Mouse (Mus musculus): ENCODE data around the gene Lrp2. TPM values are rescaled to one million over a fixed set of nuclear protein-coding genes. Genes with fewer than 3 reads are reported as not detected.

Lrp2 gene
- total RNA-seq (2012; rRNA removed) = not detected in 2 replicates
- polyA plus RNA-seq (2012; ENCODE audit: insufficient read depth in 1 of 2, insufficient read length in 2 of 2, low read depth in 1 of 2, low replicate concordance in 2 of 2, missing spikeins in 1 of 2) = under 1 TPM in 1 of 2 experiments, not detected in 1; 0.01 TPM

- Histone ChIP-seq H3K27ac (ENCODE audit: control insufficient read depth, low read depth, low read length) (no peak within 1 kb of the TSS), H3K4me1 (ENCODE audit: control insufficient read depth in 1 of 2, insufficient read depth in 2 of 2, low read length in 2 of 2) (no peaks in the 10 kb centered on the region), H3K4me3 (ENCODE audit: control insufficient read depth in 1 of 2, insufficient read depth in 1 of 2, low read depth in 2 of 2, low read length in 2 of 2) (no peak within 1 kb of the TSS), H3K79me2 (ENCODE audit: control insufficient read depth, insufficient read depth, low read length, poor library complexity) (no peaks in the 10 kb centered on the region), H3K36me3 (ENCODE audit: control insufficient read depth in 1 of 2, insufficient read depth in 2 of 2, low read length in 2 of 2) (no peaks in the 10 kb centered on the region), H3K9me3 (replicated peaks; ENCODE audit: insufficient read depth, low read length) (no peaks in the 10 kb centered on the region), H3K9ac (ENCODE audit: control insufficient read depth, low read depth, low read length, poor library complexity, severe bottlenecking) (no peak within 1 kb of the TSS), H3K27me3 (ENCODE audit: control insufficient read depth in 1 of 2, insufficient read depth in 2 of 2, low read length in 2 of 2) (no peaks in the 10 kb centered on the region)
- TF ChIP-seq MYB (IDR thresholded peaks at IDR 0.05; ENCODE audit: low read depth, low read length) (no peak), CHD2 (IDR thresholded peaks at IDR 0.05; ENCODE audit: low read length) (no peak), NELFE (IDR thresholded peaks at IDR 0.05; ENCODE audit: low read depth, low read length) (no peak), MAZ (IDR thresholded peaks at IDR 0.05; ENCODE audit: low read depth, low read length) (no peak), MYC (IDR thresholded peaks at IDR 0.05; ENCODE audit: low read depth, low read length) (no peak), SIN3A (IDR thresholded peaks at IDR 0.05; ENCODE audit: low read length) (no peak), GATA1 (IDR thresholded peaks at IDR 0.05; ENCODE audit: low read depth, low read length) (no peak), ZMIZ1 (IDR thresholded peaks at IDR 0.05; ENCODE audit: low read depth, low read length) (no peak), ELF1 (IDR thresholded peaks at IDR 0.05; ENCODE audit: low read depth, low read length) (no peak), ZC3H11A (IDR thresholded peaks at IDR 0.05; ENCODE audit: low read depth, low read length) (no peak), RCOR1 (IDR thresholded peaks at IDR 0.05; ENCODE audit: low read depth, low read length) (no peak), ZNF384 (IDR thresholded peaks at IDR 0.05; ENCODE audit: low read depth, low read length) (no peak), ETS1 (IDR thresholded peaks at IDR 0.05; ENCODE audit: low read depth, low read length) (no peak), BHLHE40 (IDR thresholded peaks at IDR 0.05; ENCODE audit: borderline replicate concordance, low read depth, low read length) (no peak), KAT2A (conservative IDR thresholded peaks at IDR 0.05; ENCODE audit: low read depth, low read length) (no peak), TBP (IDR thresholded peaks at IDR 0.05; ENCODE audit: low read depth, low read length) (no peak), RAD21 (IDR thresholded peaks at IDR 0.05; ENCODE audit: low read depth, low read length) (no peak), E2F4 (IDR thresholded peaks at IDR 0.05; ENCODE audit: borderline replicate concordance, low read depth, low read length) (no peak), EP300 (IDR thresholded peaks at IDR 0.05; ENCODE audit: low read depth in 1 of 2, low read length in 2 of 2) (no peak)
- no peak for DNase-seq (ENCODE audit: low read depth, low spot score)
Observed at GRCm38 (mm10) chr2:69585886-69586398, at the start of gene Lrp2. Gene Lrp2, minus strand, starts transcription at chr2:69586065.

DNA sequence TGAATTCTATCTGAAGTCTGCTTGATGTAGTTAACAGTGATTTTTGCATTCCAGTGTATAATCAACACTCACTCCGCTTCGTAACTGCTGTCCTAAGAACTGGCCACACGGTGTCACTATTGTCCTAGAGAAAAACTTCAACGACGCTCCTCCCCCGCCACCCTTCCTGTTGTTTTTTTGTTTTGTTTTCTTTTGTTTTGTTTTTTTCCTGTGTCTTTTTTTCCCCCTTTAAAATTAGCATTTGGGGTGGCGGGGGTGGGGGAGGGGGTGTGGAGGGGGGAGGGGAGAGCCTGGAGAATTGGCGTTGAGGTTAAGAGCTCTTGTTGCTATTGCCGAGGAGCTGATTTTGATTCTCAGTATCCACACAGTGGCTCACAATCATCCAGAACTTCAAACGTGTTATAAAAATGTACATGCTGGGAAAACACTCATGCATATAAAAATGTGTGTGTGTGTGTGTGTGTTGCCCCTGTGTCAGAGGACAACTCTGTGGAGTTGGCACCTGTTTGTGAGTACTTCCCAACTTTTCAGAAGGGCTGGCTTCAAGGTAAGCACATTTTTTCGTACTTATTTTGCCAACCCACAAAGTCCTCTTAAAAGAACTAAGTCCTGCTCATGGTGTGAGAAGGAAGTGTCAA, 49.3 kb upstream of the Lrp2 start:
- H3K9ac ChIP-seq (ENCODE audit: control insufficient read depth, low read depth, low read length, poor library complexity, severe bottlenecking) = peak overlapping the region; percentile 60
- H3K9me3 ChIP-seq (replicated peaks; ENCODE audit: insufficient read depth, low read length) = no peaks in the 10 kb centered on the region
- no peaks in the 10 kb centered on the region for H3K36me3 ChIP-seq (ENCODE audit: control insufficient read depth in 1 of 2, insufficient read depth in 2 of 2, low read length in 2 of 2)
- H3K79me2 ChIP-seq (ENCODE audit: control insufficient read depth, insufficient read depth, low read length, poor library complexity) = no peaks in the 10 kb centered on the region
- H3K27ac ChIP-seq (ENCODE audit: control insufficient read depth, low read depth, low read length) = peak overlapping the region; percentile 4
- peaks cover 0 to 1% of the 10 kb centered on the region in 2 experiments; a peak in 2 of 4 replicates for H3K27me3 ChIP-seq (ENCODE audit: control insufficient read depth in 1 of 2, insufficient read depth in 2 of 2, low read length in 2 of 2)
- peak; percentile 83 for DNase-seq (ENCODE audit: low read depth, low spot score)
- no peaks in the 10 kb centered on the region for H3K4me1 ChIP-seq (ENCODE audit: control insufficient read depth in 1 of 2, insufficient read depth in 2 of 2, low read length in 2 of 2)
- peak overlapping the region; percentile 58 to 67 for H3K4me3 ChIP-seq (ENCODE audit: control insufficient read depth in 1 of 2, insufficient read depth in 1 of 2, low read depth in 2 of 2, low read length in 2 of 2)
- TF ChIP-seq BHLHE40 (IDR thresholded peaks at IDR 0.05; ENCODE audit: borderline replicate concordance, low read depth, low read length) = no peak
- no peak for TF ChIP-seq JUND (IDR thresholded peaks at IDR 0.05; ENCODE audit: low read depth, low read length)
- no peak; the same call in none of the 2 replicates for TF ChIP-seq MXI1 (IDR thresholded peaks at IDR 0.05; ENCODE audit: low read depth, low read length)
- no peak for TF ChIP-seq USF1 (IDR thresholded peaks at IDR 0.05; ENCODE audit: low read depth, low read length)
- peak; percentile 61 to 93 (median 73) for TF ChIP-seq CTCF (IDR thresholded peaks at IDR 0.05 in 2 of 3, conservative IDR thresholded peaks at IDR 0.05 in 1 of 3; ENCODE audit: control insufficient read depth in 1 of 3, insufficient read depth in 1 of 3, low read depth in 2 of 3, low read length in 3 of 3, poor library complexity in 1 of 3, severe bottlenecking in 1 of 3)
- no peak for TF ChIP-seq ZMIZ1 (IDR thresholded peaks at IDR 0.05; ENCODE audit: low read depth, low read length)
- no peak for TF ChIP-seq ZKSCAN1 (IDR thresholded peaks at IDR 0.05; ENCODE audit: low read depth, low read length)
- no peak for TF ChIP-seq MEF2A (IDR thresholded peaks at IDR 0.05; ENCODE audit: extremely low read depth, insufficient replicate concordance, low read depth, low read length, poor library complexity, severe bottlenecking)
- TF ChIP-seq ZNF384 (IDR thresholded peaks at IDR 0.05; ENCODE audit: low read depth, low read length) = peak; percentile 67
- TF ChIP-seq KAT2A (conservative IDR thresholded peaks at IDR 0.05; ENCODE audit: low read depth, low read length) = no peak
- TF ChIP-seq NRF1 (IDR thresholded peaks at IDR 0.05; ENCODE audit: insufficient read depth, low read depth, low read length, poor library complexity, severe bottlenecking) = no peak
- TF ChIP-seq E2F4 (IDR thresholded peaks at IDR 0.05; ENCODE audit: borderline replicate concordance, low read depth, low read length) = no peak
- TF ChIP-seq MAX (IDR thresholded peaks at IDR 0.05; ENCODE audit: low read length) = peak; percentile 41; the same call in 1 of the 2 replicates
- no peak for TF ChIP-seq ELF1 (IDR thresholded peaks at IDR 0.05; ENCODE audit: low read depth, low read length)
- no peak for TF ChIP-seq UBTF (IDR thresholded peaks at IDR 0.05; ENCODE audit: borderline replicate concordance, insufficient read depth, low read depth, low read length)
- TF ChIP-seq CHD1 (IDR thresholded peaks at IDR 0.05; ENCODE audit: low read depth, low read length) = no peak
- TF ChIP-seq RAD21 (IDR thresholded peaks at IDR 0.05; ENCODE audit: low read depth, low read length) = peak; percentile 94

All from MEL (cell line).